Mouse (Mus musculus): ENCODE results near the gene Col26a1. TPM values are rescaled to one million over a fixed set of nuclear protein-coding genes. Genes with fewer than 3 reads are reported as not detected.

Gene Col26a1
- polyA plus RNA-seq, 1 experiment, result not detected

- H3K9me3 ChIP-seq, result no peaks in the 10 kb centered on the region
- no peak for TF ChIP-seq GATA1 (IDR thresholded peaks at IDR 0.05; ENCODE audit: borderline replicate concordance, low read length)
- TF ChIP-seq FLI1 (IDR thresholded peaks at IDR 0.05; ENCODE audit: low read length), result no peak
- no peak overlapping the region for H3K4me3 ChIP-seq (replicated peaks)
Observed at GRCm38 (mm10) chr5:136861191-136861940, 21.6 kb downstream of the Col26a1 start.

GRCm38 (mm10) chr5:136850716-136851115 lies 32.3 kb downstream of the Col26a1 start:
- TF ChIP-seq GATA1 (IDR thresholded peaks at IDR 0.05; ENCODE audit: borderline replicate concordance, low read length) (no peak), FLI1 (IDR thresholded peaks at IDR 0.05; ENCODE audit: low read length) (no peak)

More at GRCm38 (mm10) chr5:136861191-136861940, 21.6 kb downstream of the Col26a1 start:
- Histone ChIP-seq H3K4me1 (peaks cover 6% of the 10 kb centered on the region), H3K36me3 (replicated peaks; ENCODE audit: low read length) (no peaks in the 10 kb centered on the region), H3K27me3 (replicated peaks) (peaks cover 17% of the 10 kb centered on the region)

GRCm38 (mm10) chr5:136846385-136847264 lies 36.4 kb downstream of the Col26a1 start:
- Histone ChIP-seq H3K9me3 (peaks cover 12% of the 10 kb centered on the region), H3K27me3 (replicated peaks) (peaks cover 38% of the 10 kb centered on the region), H3K36me3 (replicated peaks; ENCODE audit: low read length) (no peaks in the 10 kb centered on the region), H3K4me3 (replicated peaks) (no peak overlapping the region), H3K4me1 (no peaks in the 10 kb centered on the region)
- TF ChIP-seq GATA1 (IDR thresholded peaks at IDR 0.05; ENCODE audit: borderline replicate concordance, low read length) (no peak), FLI1 (IDR thresholded peaks at IDR 0.05; ENCODE audit: low read length) (no peak)

More at GRCm38 (mm10) chr5:136850716-136851115, 32.3 kb downstream of the Col26a1 start:
- Histone ChIP-seq H3K9me3 (peaks cover 17% of the 10 kb centered on the region), H3K27me3 (replicated peaks) (peaks cover 14% of the 10 kb centered on the region), H3K36me3 (replicated peaks; ENCODE audit: low read length) (no peaks in the 10 kb centered on the region), H3K4me3 (replicated peaks) (no peak overlapping the region), H3K4me1 (no peaks in the 10 kb centered on the region)

- H3K27me3 ChIP-seq (replicated peaks), result peaks cover 42% of the 10 kb centered on the region
- H3K36me3 ChIP-seq (replicated peaks; ENCODE audit: low read length), result no peaks in the 10 kb centered on the region
- peaks cover 13% of the 10 kb centered on the region for H3K9me3 ChIP-seq
- no peak for TF ChIP-seq GATA1 (IDR thresholded peaks at IDR 0.05; ENCODE audit: borderline replicate concordance, low read length)
- no peak for TF ChIP-seq FLI1 (IDR thresholded peaks at IDR 0.05; ENCODE audit: low read length)
- no peaks in the 10 kb centered on the region for H3K4me1 ChIP-seq
- no peak overlapping the region for H3K4me3 ChIP-seq (replicated peaks)
Observed at GRCm38 (mm10) chr5:136843930-136844329, 39.1 kb downstream of the Col26a1 start.

- Histone ChIP-seq H3K27me3 (replicated peaks) (peaks cover 45% of the 10 kb centered on the region), H3K4me3 (replicated peaks) (no peak overlapping the region), H3K4me1 (no peaks in the 10 kb centered on the region), H3K9me3 (peaks cover 6% of the 10 kb centered on the region), H3K36me3 (replicated peaks; ENCODE audit: low read length) (no peaks in the 10 kb centered on the region)
- no peak for TF ChIP-seq FLI1 (IDR thresholded peaks at IDR 0.05; ENCODE audit: low read length)
- TF ChIP-seq GATA1 (IDR thresholded peaks at IDR 0.05; ENCODE audit: borderline replicate concordance, low read length), result no peak
Observed at GRCm38 (mm10) chr5:136840036-136840435, 43.0 kb downstream of the Col26a1 start.

- TF ChIP-seq GATA1 (IDR thresholded peaks at IDR 0.05; ENCODE audit: borderline replicate concordance, low read length), result no peak
- no peak for TF ChIP-seq FLI1 (IDR thresholded peaks at IDR 0.05; ENCODE audit: low read length)
- Histone ChIP-seq H3K9me3 (peaks cover 33% of the 10 kb centered on the region), H3K27me3 (replicated peaks) (peaks cover 9% of the 10 kb centered on the region), H3K4me1 (no peaks in the 10 kb centered on the region), H3K36me3 (replicated peaks; ENCODE audit: low read length) (no peaks in the 10 kb centered on the region), H3K4me3 (replicated peaks) (no peak overlapping the region)
Observed at GRCm38 (mm10) chr5:136833053-136833452, 50.0 kb downstream of the Col26a1 start.

- H3K27me3 ChIP-seq (replicated peaks), result no peaks in the 10 kb centered on the region
- no peaks in the 10 kb centered on the region for H3K4me1 ChIP-seq
- H3K36me3 ChIP-seq (replicated peaks; ENCODE audit: low read length), result no peaks in the 10 kb centered on the region
- peaks cover 33% of the 10 kb centered on the region for H3K9me3 ChIP-seq
- TF ChIP-seq FLI1 (IDR thresholded peaks at IDR 0.05; ENCODE audit: low read length), result no peak
- TF ChIP-seq GATA1 (IDR thresholded peaks at IDR 0.05; ENCODE audit: borderline replicate concordance, low read length), result no peak
- no peak overlapping the region for H3K4me3 ChIP-seq (replicated peaks)
Observed at GRCm38 (mm10) chr5:136830156-136830555, 52.9 kb downstream of the Col26a1 start.

GRCm38 (mm10) chr5:136821971-136822370 lies 61.0 kb downstream of the Col26a1 start:
- no peaks in the 10 kb centered on the region for H3K4me1 ChIP-seq
- H3K36me3 ChIP-seq (replicated peaks; ENCODE audit: low read length), result no peaks in the 10 kb centered on the region
- no peak for TF ChIP-seq GATA1 (IDR thresholded peaks at IDR 0.05; ENCODE audit: borderline replicate concordance, low read length)
- H3K4me3 ChIP-seq (replicated peaks), result no peak overlapping the region
- H3K9me3 ChIP-seq, result peaks cover 20% of the 10 kb centered on the region
- H3K27me3 ChIP-seq (replicated peaks), result no peaks in the 10 kb centered on the region

GRCm38 (mm10) chr5:136820911-136821310 lies 62.1 kb downstream of the Col26a1 start:
- H3K4me3 ChIP-seq (replicated peaks), result no peak overlapping the region
- H3K4me1 ChIP-seq, result no peaks in the 10 kb centered on the region
- H3K27me3 ChIP-seq (replicated peaks), result no peaks in the 10 kb centered on the region
- H3K36me3 ChIP-seq (replicated peaks; ENCODE audit: low read length), result no peaks in the 10 kb centered on the region
- TF ChIP-seq FLI1 (IDR thresholded peaks at IDR 0.05; ENCODE audit: low read length) (no peak), GATA1 (IDR thresholded peaks at IDR 0.05; ENCODE audit: borderline replicate concordance, low read length) (no peak)
- H3K9me3 ChIP-seq, result peaks cover 20% of the 10 kb centered on the region

GRCm38 (mm10) chr5:136819686-136820085 lies 63.3 kb downstream of the Col26a1 start:
- Histone ChIP-seq H3K4me1 (no peaks in the 10 kb centered on the region), H3K36me3 (replicated peaks; ENCODE audit: low read length) (no peaks in the 10 kb centered on the region), H3K4me3 (replicated peaks) (peak overlapping the region; percentile 39), H3K27me3 (replicated peaks) (no peaks in the 10 kb centered on the region), H3K9me3 (peaks cover 20% of the 10 kb centered on the region)
- TF ChIP-seq GATA1 (IDR thresholded peaks at IDR 0.05; ENCODE audit: borderline replicate concordance, low read length) (no peak), FLI1 (IDR thresholded peaks at IDR 0.05; ENCODE audit: low read length) (no peak)

Measured in megakaryocyte, embryonic 14.5 days (primary cell).